Mouse (Mus musculus) layer of hippocampus, postnatal 36 days (tissue): ENCODE measurements around the gene Slit3. TPM values are rescaled to one million over a fixed set of nuclear protein-coding genes. Genes with fewer than 3 reads are reported as not detected.

ENCODE experiments used
- DNase-seq, 2 experiments: peaks; one replicate each; pipeline ENCODE4 v3.0.0; 2022
- total RNA-seq, 2 experiments: library from RNA; stranded (reverse); gene quantifications; 2 replicates each; pipeline ENCODE4 v1.2.3; 2021

Slit3 gene
- total RNA-seq, 2 experiments from 2014 or later: 91.0 to 112 TPM

DNA sequence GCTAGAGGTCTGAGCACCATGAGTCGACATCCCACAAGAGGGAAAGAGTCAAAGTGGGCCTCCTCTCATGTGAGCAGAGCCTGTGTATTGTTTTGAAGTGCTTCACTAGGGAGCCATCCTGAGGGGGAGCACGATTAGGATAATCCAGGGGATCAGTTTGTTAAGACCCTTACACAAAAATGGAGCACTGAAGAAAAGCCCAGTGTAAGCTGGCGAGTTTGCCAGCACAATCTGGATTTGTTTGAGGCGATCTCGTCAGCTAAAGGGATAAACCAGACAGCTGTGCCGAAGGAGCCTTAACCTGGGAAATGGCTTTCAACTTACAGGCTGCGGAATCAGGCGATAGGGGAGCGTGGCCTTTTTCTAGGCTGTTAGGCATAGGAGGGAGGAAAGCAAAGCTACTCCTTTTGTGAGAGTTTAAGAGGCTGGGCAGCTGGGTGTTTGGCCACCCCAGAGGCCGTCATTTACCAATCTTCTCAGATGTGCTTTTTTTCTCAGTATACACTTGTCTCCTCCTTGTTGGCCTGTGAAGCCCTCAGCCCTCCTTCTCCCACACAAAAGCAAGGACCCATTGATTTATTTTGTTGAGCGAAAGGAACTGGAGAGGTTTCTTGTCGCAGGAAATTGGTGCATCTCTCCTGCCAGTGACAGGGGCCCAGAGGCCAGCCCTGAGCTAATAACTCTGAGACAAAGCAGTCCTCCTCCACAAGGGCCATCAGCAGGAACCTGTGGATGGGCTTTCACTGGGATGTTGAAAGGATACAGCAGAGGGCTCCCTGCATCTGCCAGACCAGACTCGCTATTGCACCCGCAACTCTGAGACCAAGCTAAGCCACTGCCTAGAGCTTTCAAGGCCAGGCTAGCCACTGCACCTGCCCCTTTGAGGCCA, 472.4 kb downstream of the Slit3 start:
- DNase-seq: no peak

DNA sequence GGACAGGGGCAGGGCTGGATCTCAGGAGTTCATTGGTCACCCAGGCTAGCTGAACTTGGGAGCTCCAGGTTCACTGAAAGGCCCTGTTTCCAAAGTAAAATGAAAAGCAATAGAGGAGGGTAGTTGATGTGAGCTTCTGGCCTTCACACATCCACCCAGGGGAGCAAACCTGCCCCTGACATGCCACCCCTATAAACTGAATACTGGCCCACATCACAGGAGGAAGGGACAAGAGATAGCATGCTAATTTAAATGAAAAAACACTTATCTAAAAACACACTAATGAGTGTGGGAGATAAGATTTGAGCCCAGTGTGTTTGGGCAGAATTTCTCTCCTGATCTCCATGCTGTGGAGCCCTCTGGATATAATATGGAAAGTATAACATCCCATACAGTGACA, 475.0 kb downstream of the Slit3 start:
- no peak for DNase-seq

DNA sequence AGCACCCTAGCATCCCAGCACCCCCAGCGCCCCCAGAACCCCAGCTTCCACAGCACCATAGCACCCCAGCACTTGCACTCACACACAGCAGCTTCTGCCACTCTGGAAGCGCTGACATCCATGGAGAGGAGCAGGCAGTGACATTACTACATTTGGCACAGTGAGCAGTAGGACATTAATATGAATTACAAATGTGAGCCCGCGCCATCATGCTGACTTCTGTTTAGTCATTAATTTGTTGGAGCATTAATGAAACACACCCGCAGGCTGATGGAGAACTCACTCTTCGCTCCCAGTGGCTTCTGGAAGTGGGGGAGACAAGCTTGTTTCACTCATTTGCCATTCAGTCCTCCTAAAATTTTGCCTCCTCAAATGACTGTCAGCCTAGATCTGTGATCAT, 476.9 kb downstream of the Slit3 start:
- DNase-seq: peak; percentile 29 to 31

DNA sequence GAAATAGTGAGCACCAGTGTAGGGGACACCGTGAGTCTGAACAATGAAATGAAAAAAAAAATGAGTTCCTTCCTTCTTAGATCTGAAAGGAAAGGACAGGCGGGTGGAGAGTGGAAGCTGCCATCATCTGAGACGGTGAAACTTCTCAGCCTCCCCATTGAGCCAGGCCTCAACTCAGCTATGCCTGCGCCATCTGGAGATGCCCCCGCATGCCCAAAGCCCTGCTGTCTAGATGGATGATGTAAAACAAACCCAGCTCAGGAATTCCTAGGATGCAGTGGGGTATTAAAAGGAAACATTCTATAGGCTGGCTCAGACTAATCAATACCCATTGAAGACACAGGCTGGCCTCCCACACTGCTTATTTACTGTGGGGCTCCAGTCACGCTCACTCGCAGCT, 477.7 kb downstream of the Slit3 start:
- DNase-seq: peak; percentile 50 to 55

GRCm38 (mm10) chr11:35601652-35602240, 480.7 kb downstream of the Slit3 start:
- peak; percentile 40 to 41 for DNase-seq

- no peak for DNase-seq
Observed at GRCm38 (mm10) chr11:35602586-35602985, 481.6 kb downstream of the Slit3 start.

DNA sequence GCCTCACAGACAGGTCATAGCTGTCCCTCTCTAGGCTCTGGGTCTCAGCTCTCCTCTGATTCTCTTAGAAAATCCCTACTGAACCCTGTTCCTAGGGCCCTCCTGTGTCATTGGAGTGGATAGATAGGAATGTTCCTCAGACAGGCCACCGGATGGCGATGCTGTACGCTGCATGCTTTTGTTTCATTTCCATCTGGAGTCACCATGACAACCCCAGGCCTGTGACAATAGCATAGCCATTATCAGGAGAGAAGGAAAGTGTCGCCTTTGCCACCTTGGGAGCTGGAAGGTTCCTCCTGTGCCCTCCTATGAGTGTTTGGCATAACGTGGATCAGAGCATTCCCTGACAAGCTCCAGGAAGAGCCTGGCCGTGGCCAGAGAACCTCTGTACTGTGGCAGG, 482.9 kb downstream of the Slit3 start:
- DNase-seq: no peak

DNA sequence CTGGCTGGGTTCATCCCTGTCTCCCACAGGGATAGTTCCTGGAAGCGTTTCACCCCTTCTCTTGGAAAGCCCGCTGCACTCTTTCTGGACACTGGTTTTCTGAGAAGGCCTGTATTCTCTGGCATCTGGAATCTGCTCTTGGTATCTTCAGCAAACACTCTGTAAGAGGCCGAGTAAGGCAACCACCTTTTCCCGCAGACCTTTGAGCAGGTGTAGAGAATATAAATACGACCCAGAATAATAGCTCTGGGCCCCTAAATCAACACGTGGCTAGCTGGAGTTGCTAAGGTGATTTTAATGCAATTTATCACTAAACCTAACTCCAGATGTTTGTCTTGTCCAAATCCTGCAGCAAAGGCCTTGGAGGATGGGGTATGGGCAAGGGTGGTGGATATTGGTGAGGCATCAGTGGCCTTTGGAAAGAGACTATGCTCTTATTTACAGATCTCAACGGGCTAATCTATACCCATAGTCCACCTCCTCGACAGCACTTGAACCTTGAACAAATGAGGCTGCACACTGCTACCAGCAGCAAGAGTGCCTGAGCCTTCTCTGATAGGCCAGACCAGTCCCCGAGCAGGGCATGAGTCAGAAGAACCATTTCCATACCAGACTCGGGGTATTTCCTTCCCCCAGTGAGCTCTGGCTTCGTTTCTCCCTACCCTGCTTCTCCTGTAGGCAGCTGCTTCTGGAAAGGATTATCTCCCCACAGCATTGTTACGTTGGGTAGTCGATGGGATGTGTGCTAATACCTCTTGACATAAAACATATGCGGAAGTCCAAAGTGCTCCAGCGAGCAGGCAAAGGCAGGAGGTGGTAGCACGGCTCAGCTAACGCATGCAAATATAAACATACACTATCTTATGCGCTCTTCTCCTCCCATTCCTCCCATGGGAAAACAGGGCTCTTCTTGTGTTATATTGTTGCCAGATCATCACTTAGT, 484.1 kb downstream of the Slit3 start:
- no peak for DNase-seq

DNA sequence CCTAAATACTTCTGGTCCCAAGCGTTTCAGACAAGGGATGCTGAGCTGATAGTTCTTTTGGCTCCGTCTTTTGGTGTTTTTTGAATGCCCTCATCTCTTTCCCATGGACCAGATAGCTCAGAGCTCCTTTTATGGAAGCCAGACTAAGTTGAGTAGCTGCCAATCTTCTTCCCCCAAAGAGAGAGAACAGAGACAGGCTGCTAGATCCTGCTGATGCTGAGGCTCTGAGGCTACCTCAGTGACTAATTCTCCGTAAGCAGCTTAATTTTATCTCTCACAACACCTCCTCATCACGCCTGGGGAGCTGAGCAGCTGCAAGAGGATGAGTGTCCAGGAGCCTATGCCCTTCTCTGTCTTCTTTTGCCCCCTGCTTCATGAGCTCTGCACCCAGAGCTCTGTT, 486.2 kb downstream of the Slit3 start:
- DNase-seq: peak; percentile 35 to 45

DNA sequence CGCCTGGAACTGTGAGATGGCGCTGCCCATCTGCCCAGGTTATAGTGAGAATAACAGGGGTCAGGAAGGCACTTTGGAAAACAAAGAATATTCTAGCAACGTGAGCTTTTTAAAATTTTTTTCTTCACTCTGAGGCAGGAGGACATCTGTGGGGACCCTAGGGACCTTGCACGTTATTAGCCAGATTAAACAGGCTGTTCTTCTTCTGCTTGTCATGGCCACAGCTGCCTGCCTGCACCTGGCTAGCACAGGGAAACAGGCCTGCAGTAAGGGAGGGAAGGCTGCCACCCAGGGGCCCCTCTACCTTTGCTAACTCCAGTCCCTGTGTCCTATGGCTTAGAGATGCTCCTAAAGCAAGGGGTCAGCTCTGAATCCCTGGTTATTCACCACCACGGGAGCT, 487.8 kb downstream of the Slit3 start:
- DNase-seq: no peak

GRCm38 (mm10) chr11:35612262-35612896, 491.4 kb downstream of the Slit3 start:
- DNase-seq: no peak

- no peak for DNase-seq
Observed at GRCm38 (mm10) chr11:35614530-35614929, 493.5 kb downstream of the Slit3 start.

- DNase-seq: no peak
Observed at GRCm38 (mm10) chr11:35619421-35619820, 498.4 kb downstream of the Slit3 start.

DNA sequence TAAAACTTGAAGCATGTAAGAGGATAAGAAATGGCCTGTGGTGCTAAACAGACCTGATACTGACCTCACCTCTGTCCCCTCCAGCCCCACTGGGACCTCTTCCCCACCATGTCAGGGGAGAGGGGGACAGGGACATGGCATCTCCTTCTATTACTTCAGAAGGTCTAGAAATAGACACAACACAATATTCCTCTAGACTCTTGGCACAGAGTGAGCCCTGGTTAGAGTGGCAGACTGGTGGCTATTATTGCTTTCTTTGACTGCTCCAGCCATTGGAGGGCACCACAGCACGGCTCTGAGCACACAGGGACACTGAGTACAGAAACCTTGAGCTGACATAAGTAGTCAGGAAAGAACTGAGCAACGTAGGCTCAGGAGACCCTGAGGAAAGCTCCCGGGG, 501.7 kb downstream of the Slit3 start:
- DNase-seq: no peak

GRCm38 (mm10) chr11:35624515-35625270, 503.7 kb downstream of the Slit3 start:
- peak; percentile 53 to 62 for DNase-seq

- no peak for DNase-seq
Observed at GRCm38 (mm10) chr11:35625576-35625975, 504.6 kb downstream of the Slit3 start.

DNA sequence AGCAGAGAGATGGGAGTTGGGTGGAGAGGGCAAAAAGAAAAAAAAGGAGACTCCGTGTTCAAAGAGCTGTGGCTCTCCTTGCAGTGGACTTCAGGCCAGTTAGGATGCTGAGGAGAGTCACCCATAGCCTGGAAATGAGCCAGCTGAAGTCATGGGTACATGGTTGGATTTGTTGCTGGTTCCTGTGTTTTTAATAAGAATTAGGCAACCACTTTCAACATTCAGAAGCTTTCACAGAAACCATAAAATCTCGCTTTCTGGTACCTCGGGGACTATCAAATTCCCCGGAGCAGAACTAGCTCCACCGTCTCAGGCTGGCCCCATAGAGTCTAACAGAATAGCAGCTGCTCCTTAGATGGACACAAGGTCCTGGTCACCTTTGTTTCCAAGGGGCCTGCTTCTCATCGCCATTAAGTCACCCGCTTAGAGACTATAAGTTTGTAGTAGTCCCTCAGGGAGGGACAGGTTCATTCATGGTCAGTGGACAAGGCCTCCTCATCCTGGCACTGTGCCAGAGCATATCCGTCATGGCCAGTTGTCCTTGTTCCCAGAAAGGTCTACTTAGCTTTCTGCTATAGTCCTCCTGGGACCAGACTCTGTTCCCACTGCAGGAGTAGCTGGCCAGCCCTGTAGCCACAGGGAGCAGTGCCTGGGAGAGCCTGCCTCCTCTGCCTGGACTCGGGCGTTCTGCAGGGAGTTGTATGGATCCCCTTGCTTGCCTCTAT, 505.3 kb downstream of the Slit3 start:
- DNase-seq: no peak

DNA sequence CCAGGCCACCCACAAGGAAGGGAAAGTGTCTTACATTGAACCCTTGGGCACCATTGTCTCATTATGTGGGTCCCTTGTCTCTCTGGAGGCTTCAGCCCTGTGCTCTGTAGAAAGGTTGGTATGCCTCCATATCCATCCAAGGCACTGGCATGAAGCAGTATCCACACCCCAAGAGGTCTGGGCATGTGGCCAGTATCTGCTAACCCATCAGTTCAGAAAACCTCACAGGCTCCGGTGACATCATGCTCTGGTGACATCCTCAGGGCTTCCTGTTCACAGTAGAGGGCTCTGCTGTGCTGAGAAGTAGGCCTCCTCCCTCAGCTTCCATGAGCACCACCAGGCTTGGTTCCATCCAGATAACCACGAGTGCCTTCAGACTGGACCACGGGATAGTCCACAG, 506.8 kb downstream of the Slit3 start:
- DNase-seq: no peak

DNA sequence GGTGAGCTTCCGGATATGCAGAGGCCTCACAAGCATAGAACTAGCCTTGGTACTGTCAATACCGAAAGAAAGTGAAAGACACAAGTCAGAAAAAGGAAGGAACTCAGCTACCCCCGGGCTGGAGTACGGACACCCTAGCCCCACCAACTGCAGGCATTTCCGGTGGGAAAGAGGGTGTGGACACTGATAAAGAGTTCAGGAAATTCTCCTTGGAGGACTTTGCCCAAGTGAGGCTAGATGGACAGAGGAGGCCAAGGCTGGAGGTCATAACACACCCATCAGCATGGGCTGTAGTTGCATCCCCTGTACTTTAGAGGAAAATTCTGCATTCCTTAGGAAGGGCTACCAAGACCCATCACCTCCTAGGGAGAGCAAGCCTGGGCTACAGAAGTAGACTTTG, 511.2 kb downstream of the Slit3 start:
- DNase-seq: no peak

- no peak for DNase-seq
Observed at GRCm38 (mm10) chr11:35637102-35637501, 516.1 kb downstream of the Slit3 start.

DNA sequence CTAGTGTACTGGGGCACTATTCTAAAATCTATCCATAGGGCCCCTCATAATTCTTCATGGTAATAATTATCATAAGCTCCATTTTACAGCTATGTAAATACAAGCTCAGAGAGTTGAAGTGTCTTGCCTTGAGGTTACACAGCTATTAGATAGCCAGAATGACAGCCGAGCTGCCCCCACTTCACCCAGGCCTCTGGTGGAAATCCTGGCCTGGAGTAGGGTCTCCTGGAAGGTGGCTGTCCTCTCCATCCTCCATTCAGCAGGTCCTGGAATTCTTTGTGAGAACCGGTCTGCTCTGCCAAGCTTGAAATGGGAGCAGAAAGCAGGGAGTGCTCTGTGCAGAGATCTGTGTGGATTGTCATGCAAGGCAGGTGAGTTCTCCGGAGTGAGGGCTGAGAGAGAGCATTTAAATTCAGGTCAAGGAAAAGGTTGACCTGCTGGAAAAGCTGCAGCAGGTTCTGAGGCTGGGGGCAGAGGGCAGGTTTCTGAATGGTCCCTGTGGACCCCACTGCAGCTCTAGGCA, 517.9 kb downstream of the Slit3 start:
- no peak for DNase-seq
